Mouse (Mus musculus) stomach, postnatal 0 days (tissue): ENCODE data around the gene Dlg5. TPM values are rescaled to one million over a fixed set of nuclear protein-coding genes. Genes with fewer than 3 reads are reported as not detected.
A peak's percentile ranks its signal among the peaks of the same experiment; 100 is the strongest.

Source experiments
- ATAC-seq: fragments of 200-750 bp; cut with Nextera tagmentation; 2 replicates; pipeline ENCODE4 v1.8.0; 2017; ENCODE audit not compliant: low FRiP score, low TSS enrichment
- DNase-seq: peaks from one replicate; pipeline ENCODE4 v3.0.0-alpha.2; 2016; ENCODE audit warnings: low spot score
- H3K27ac ChIP-seq: fragments of 300-500 bp; sonication (generic); replicated peaks from 2 replicates; pipeline ENCODE4 v1.5.1; 2014; ENCODE audit warnings: mild to moderate bottlenecking, control low read depth
- H3K27me3 ChIP-seq: fragments of 300-500 bp; sonication (generic); 2 replicates; pipeline ENCODE4 v1.6.1; 2014; ENCODE audit warnings: low read length; ENCODE audit not compliant: control insufficient read depth, insufficient read depth
- H3K36me3 ChIP-seq: fragments of 300-500 bp; sonication (generic); 2 replicates; pipeline ENCODE4 v1.6.1; 2014; ENCODE audit warnings: low read length, mixed read lengths; ENCODE audit not compliant: control insufficient read depth, insufficient read depth
- H3K4me1 ChIP-seq: fragments of 300-500 bp; sonication (generic); replicated peaks from 2 replicates; pipeline ENCODE4 v1.6.1; 2014; ENCODE audit warnings: antibody characterized with exemption; ENCODE audit not compliant: control insufficient read depth, insufficient read depth
- H3K4me2 ChIP-seq: fragments of 300-500 bp; sonication (generic); replicated peaks from 2 replicates; pipeline ENCODE4 v1.6.1; 2014; ENCODE audit warnings: low read depth, mild to moderate bottlenecking, control low read depth, moderate library complexity
- H3K4me3 ChIP-seq: fragments of 300-500 bp; sonication (generic); 2 replicates; pipeline ENCODE4 v1.5.1; 2014; ENCODE audit warnings: low read depth, low read length, control low read depth
- H3K9ac ChIP-seq: fragments of 300-500 bp; sonication (generic); 2 replicates; pipeline ENCODE4 v1.6.1; 2014; ENCODE audit warnings: mild to moderate bottlenecking, low read length, control low read depth, mixed read lengths
- H3K9me3 ChIP-seq: fragments of 300-500 bp; sonication (generic); 2 replicates; pipeline ENCODE4 v1.6.1; 2016; ENCODE audit warnings: low read length; ENCODE audit not compliant: control insufficient read depth
- CTCF ChIP-seq: IDR thresholded peaks from 2 replicates; pipeline ENCODE4 v1.5.1; 2016; ENCODE audit warnings: antibody characterized with exemption, low read depth, mild to moderate bottlenecking, moderate library complexity
- EP300 ChIP-seq: optimal IDR thresholded peaks from 2 replicates; pipeline ENCODE3; 2016; ENCODE audit warnings: antibody characterized with exemption
- WGBS: fragments of 180-500 bp; shearing (Covaris S2); extraction: QIAGEN DNeasy Blood & Tissue Kit; methylation state at CpG from one replicate; pipeline ENCODE4 v1.1.7; 2014; 5-methylcytosine and 5-hydroxymethylcytosine counted together
- polyA plus RNA-seq: library from polyadenylated mRNA; unstranded; fragments of >200 nt; fragmentation: Nextera tagmentation; extraction: Ambion mirVana; gene quantifications from 2 replicates; pipeline ENCODE4 v1.2.1, GENCODE M21; 2015

Gene Dlg5
- polyA plus RNA-seq, 1 experiment from 2014 or later: 3.8 TPM

DNA sequence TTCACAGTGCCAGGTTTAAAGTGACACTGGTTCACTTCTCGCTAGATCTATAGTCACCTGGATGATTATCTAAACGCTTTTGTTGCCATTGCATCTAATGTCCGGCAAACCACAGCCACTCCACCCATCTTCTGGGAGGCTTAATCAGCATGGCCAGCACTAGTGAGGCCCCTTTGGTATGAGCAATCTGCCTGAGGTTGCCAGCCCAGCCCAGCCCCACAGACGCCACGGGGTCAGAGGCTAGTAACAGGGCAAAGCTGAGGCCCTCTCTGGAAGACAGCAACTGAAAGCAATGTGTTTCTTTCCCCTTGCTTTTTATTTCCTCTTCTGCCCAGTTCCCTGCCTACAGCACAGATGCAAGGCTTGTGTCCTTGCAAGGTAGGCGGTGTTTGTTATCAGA, 17.2 kb downstream of the Dlg5 start:
- Histone ChIP-seq H3K4me1 (no peaks in the 10 kb centered on the region), H3K4me3 (no peak overlapping the region), H3K27ac (no peak overlapping the region), H3K9ac (no peak overlapping the region), H3K27me3 (no peaks in the 10 kb centered on the region), H3K9me3 (no peaks in the 10 kb centered on the region), H3K4me2 (no peak overlapping the region), H3K36me3 (no peaks in the 10 kb centered on the region)
- TF ChIP-seq EP300 (no peak), CTCF (no peak)
- DNase-seq (no peak), ATAC-seq (no peak)
- 58% methylated on average over 6 of the region's 6 CpGs for WGBS

DNA sequence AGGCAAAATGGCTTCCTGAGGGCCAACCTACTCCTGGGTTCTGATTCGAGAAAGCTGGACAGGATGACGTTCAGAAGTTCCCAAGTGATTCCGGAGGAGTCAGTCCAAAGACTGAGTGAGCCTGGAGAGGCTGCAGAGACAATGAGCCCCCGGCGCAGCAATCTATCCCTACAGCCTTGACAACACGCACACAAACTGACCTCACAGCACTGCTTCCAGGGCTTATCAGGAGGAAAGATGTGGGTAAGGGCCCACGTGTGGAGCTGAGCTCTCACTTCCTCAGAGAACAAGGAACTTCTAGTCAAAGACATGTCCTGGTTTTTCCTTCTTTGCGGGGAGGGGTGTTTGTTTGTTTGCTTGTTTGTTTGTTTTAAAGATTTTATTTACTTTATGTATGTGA, 18.7 kb downstream of the Dlg5 start:
- TF ChIP-seq CTCF (no peak), EP300 (no peak)
- no peaks in the 10 kb centered on the region for H3K27me3 ChIP-seq
- no peak overlapping the region for H3K4me2 ChIP-seq
- H3K4me3 ChIP-seq: no peak overlapping the region
- ATAC-seq: no peak
- no peak overlapping the region for H3K9ac ChIP-seq
- H3K27ac ChIP-seq: no peak overlapping the region
- no peaks in the 10 kb centered on the region for H3K9me3 ChIP-seq
- no peaks in the 10 kb centered on the region for H3K36me3 ChIP-seq
- no peaks in the 10 kb centered on the region for H3K4me1 ChIP-seq
- DNase-seq: no peak
- WGBS: 78% methylated on average over 8 of the region's 8 CpGs

DNA sequence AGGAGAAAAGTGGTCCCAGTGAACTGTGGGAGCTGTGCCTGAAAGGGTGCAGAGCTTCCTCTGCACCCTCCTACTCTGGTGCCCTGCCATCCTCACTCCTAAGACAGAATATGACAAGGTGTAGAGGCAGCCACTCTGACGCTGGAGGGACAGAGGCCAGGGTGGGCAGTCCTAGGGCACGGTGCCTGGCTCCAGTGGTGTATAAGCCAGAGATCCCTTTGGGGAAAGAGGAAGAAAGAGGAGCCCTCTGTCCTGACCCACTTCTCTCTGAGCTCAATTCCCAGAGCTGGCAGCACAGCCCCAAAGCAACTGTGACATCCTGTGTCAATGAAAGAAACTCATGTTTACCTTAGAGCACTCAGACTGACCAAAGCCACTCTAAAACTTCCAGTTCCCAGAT, 19.4 kb downstream of the Dlg5 start:
- Histone ChIP-seq H3K4me2 (no peak overlapping the region), H3K27me3 (no peaks in the 10 kb centered on the region), H3K9me3 (no peaks in the 10 kb centered on the region), H3K36me3 (no peaks in the 10 kb centered on the region), H3K27ac (no peak overlapping the region), H3K9ac (no peak overlapping the region), H3K4me1 (no peaks in the 10 kb centered on the region), H3K4me3 (no peak overlapping the region)
- ATAC-seq: no peak
- 70% methylated on average over 2 of the region's 2 CpGs for WGBS
- no peak for DNase-seq
- TF ChIP-seq CTCF (no peak), EP300 (no peak)

- 0 out of 2 replicates have a peak, but pooled peaks have one; percentile 24 for ATAC-seq
- Histone ChIP-seq H3K27me3 (no peaks in the 10 kb centered on the region), H3K4me3 (no peak overlapping the region), H3K27ac (no peak overlapping the region), H3K4me1 (no peaks in the 10 kb centered on the region), H3K9me3 (no peaks in the 10 kb centered on the region), H3K9ac (no peak overlapping the region), H3K36me3 (no peaks in the 10 kb centered on the region), H3K4me2 (no peak overlapping the region)
- no peak for DNase-seq
- TF ChIP-seq CTCF (no peak), EP300 (no peak)
- WGBS: 26% methylated on average over 3 of the region's 3 CpGs
Observed at GRCm38 (mm10) chr14:24222759-24223158, 23.0 kb downstream of the Dlg5 start.

- Histone ChIP-seq H3K9ac (no peak overlapping the region), H3K9me3 (no peaks in the 10 kb centered on the region), H3K4me1 (no peaks in the 10 kb centered on the region), H3K36me3 (no peaks in the 10 kb centered on the region), H3K4me3 (no peak overlapping the region), H3K27ac (no peak overlapping the region), H3K27me3 (no peaks in the 10 kb centered on the region), H3K4me2 (no peak overlapping the region)
- ATAC-seq: no peak
- 87% methylated on average over 3 of the region's 3 CpGs for WGBS
- TF ChIP-seq EP300 (no peak), CTCF (no peak)
- no peak for DNase-seq
Observed at GRCm38 (mm10) chr14:24222273-24222672, 23.4 kb downstream of the Dlg5 start.

GRCm38 (mm10) chr14:24217362-24217722, 28.4 kb downstream of the Dlg5 start:
- Histone ChIP-seq H3K4me1 (peaks cover 7% of the 10 kb centered on the region; the same call in 1 of the 2 replicates), H3K27ac (no peak overlapping the region), H3K9ac (no peak overlapping the region), H3K4me3 (no peak overlapping the region), H3K36me3 (no peaks in the 10 kb centered on the region), H3K4me2 (no peak overlapping the region), H3K9me3 (no peaks in the 10 kb centered on the region), H3K27me3 (no peaks in the 10 kb centered on the region)
- no peak for ATAC-seq
- TF ChIP-seq EP300: no peak
- TF ChIP-seq CTCF: peak; percentile 4; the same call in 1 of the 2 replicates
- WGBS: 48% methylated on average over 8 of the region's 8 CpGs
- no peak for DNase-seq
